Mouse (Mus musculus) CD4-positive, CD25-positive, alpha-beta regulatory T cell, adult 9 weeks (primary cell): Measurements from ENCODE around the gene Wipf2. TPM values are rescaled to one million over a fixed set of nuclear protein-coding genes. Genes with fewer than 3 reads are reported as not detected.

Experiments used
- polyA plus RNA-seq: library from polyadenylated mRNA; unstranded; fragments of 100-300 nt; shearing (Covaris generic); gene quantifications from one replicate; pipeline ENCODE4 v1.2.1, GENCODE M21; 2017

The Wipf2 gene
- polyA plus RNA-seq = 4.9 TPM

DNA sequence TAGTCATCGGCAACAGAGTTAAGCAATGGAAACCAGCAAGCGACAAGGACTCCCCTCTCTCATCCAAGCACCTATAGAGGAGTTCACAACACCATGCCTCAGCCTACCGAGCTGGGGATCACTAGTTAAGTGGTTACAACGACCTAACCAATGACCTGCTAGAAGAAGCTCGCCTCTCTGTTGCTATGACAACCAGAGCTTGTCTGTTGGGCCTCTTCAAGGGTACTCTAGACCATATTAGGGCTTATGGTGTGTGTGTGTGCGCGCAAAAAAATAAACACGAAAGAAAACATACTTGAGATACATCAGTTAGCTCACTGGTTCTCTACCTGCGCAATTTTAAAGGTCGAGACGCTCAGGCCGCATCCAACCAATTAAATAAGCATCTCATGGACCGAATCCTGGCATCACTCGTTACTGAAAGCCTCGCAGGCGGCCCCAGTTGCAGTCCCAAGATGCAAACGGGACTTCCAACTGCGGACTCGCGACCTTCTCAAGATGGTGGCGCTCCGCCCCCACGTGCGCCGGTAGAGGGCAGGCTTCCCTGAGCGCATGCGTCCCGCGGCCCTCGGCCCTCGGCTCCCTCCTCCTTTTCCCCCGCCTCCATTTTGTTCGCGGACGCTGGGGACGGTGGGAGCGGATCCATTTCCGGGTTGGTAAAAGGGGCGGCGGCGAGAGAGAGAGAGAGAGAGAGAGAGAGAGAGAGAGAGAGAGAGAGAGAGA is at the start of gene Wipf2:
Gene Wipf2, plus strand, starts transcription at position 611 of the 723 bp plus-strand sequence.

DNA sequence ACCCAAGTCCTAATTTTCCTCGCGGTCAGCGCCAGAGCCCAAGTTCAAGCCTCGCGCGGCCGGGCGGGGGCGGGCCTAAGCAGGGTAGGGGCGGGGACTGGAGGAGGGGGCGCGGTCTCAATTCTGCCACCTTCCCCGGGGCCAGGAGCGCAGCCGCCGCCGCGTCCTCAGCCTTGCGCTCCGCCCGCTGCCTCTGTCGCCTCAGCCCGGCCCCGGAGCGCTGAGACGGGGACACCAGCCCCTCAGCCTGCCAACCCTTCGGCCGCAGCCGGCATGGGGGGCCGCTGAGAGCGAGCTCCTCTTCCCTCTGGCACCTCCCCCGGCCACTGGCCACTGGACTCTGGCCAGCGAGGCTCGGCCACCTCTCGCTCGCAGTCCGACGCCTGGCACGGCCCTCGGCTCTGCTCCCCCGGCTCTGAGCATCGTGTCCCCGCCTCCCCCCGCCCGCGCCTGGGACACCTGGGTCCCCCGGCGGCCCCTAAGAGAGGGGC is 26.7 kb upstream of the Wipf2 start, which contains the start of gene Rapgefl1:
Gene Rapgefl1, plus strand, starts transcription at position 135 of the 491 bp plus-strand sequence.

DNA sequence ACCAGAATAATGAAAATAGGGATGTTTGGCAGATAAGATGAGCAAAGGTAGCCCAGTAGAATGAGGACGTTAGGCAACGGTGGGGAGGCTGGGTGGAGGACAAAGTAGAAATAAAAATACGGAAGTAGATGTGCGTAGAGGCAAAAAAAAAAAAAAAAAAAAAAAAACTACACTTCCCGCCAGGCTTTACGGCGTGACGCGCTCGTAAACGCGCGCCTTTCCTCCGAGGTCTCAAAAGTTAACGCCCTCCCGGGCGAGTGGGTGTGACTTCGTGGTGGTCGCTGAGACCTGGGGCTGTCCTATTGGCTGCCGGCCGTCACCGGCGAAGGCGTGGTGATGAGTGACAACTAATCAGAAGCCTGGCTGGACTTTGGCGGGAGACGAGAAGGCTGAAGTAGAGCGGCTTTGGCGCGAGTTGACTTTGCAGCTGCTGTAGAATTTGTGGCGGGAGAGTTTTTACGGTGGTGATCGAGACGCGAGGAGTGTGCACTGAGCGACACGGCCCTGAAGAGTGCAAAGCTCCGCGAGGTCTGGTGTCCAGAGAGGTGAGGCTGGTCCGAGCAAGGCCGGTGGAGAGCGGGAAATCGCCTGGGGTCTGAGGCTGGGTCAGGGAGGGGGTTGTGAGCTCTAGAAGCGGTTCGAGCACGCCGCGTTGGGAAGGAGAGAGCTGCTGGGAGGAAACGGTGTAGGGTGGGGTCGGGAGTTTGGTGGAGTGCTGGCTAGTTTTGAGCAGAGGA is 44.2 kb downstream of the Wipf2 start, which contains the start of gene Cdc6:
Gene Cdc6, plus strand, starts transcription at position 365 of the 737 bp plus-strand sequence.

DNA sequence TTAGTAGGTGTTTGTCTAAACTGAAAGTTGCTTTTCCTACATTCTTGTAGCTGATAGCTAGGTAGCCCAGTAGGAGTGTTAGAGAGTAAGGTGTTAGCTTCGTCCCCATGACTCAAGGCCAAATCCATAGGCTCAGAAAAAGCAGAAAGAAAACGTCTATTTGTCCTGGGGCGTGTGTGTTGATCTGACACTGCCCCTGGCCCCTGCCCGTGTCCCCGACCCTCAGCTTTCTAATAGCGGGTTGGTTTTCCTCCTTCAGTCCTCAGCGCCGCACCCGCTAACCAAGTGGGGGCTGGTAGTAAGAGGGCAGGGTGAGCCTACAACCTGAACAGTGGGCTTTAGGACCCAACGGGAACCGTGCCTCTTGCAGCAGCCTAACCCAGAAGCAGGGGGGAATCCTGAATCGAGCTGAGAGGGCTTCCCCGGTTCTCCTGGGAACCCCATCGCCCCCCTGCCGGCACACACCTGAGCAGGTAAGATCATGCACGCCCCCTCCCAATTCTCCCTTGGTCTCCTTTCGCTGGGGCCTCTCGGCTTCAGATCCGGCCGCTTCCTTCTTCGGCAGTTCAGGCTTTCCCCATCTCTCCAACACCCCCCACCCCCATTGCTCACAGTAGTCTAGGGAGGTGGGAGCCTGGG is 64.1 kb downstream of the Wipf2 start, which contains the start of gene Rara:
Gene Rara, plus strand, starts transcription at position 381 of the 639 bp plus-strand sequence.

Other genes starting within 250 kb of the Wipf2 start
- 4.6 TPM for gene Gm12355, start 238.0 kb upstream of the Wipf2 start, polyA plus RNA-seq
- gene Gsdma3, start 237.3 kb upstream of the Wipf2 start, polyA plus RNA-seq = not detected
- gene Gsdma2, start 216.9 kb upstream of the Wipf2 start, polyA plus RNA-seq = not detected
- not detected for gene Gsdma, start 199.3 kb upstream of the Wipf2 start, polyA plus RNA-seq
- gene Psmd3, start 181.1 kb upstream of the Wipf2 start, polyA plus RNA-seq = 60.8 TPM
- gene Csf3, start 162.4 kb upstream of the Wipf2 start, polyA plus RNA-seq = not detected
- 64.9 TPM for gene Med24, start 134.2 kb upstream of the Wipf2 start, polyA plus RNA-seq
- gene Thra, start 123.0 kb upstream of the Wipf2 start, polyA plus RNA-seq = 6.6 TPM
- gene Nr1d1, start 88.3 kb upstream of the Wipf2 start, polyA plus RNA-seq = 11.5 TPM
- 10.9 TPM for gene Msl1, start 68.1 kb upstream of the Wipf2 start, polyA plus RNA-seq
- 10.2 TPM for gene Casc3, start 58.7 kb upstream of the Wipf2 start, polyA plus RNA-seq
- gene Rapgefl1, start 26.9 kb upstream of the Wipf2 start, polyA plus RNA-seq = 0.35 TPM
- 3.2 TPM for gene Cdc6, start 44.2 kb downstream of the Wipf2 start, polyA plus RNA-seq
- 32.8 TPM for gene Rara, start 64.2 kb downstream of the Wipf2 start, polyA plus RNA-seq
- not detected for gene Gjd3, start 119.4 kb downstream of the Wipf2 start, polyA plus RNA-seq
- 16.8 TPM for gene Top2a, start 160.6 kb downstream of the Wipf2 start, polyA plus RNA-seq
- gene Igfbp4, start 177.6 kb downstream of the Wipf2 start, polyA plus RNA-seq = 70.5 TPM
- gene Tns4, start 225.7 kb downstream of the Wipf2 start, polyA plus RNA-seq = 0.14 TPM